Mouse (Mus musculus) ovary, postnatal 14 days (tissue): ENCODE results near the gene Ggct.

ENCODE experiments used
- DNase-seq: peaks from one replicate; pipeline ENCODE4 v3.0.0; 2022; ENCODE audit warnings: low spot score

Gene Ggct

DNA sequence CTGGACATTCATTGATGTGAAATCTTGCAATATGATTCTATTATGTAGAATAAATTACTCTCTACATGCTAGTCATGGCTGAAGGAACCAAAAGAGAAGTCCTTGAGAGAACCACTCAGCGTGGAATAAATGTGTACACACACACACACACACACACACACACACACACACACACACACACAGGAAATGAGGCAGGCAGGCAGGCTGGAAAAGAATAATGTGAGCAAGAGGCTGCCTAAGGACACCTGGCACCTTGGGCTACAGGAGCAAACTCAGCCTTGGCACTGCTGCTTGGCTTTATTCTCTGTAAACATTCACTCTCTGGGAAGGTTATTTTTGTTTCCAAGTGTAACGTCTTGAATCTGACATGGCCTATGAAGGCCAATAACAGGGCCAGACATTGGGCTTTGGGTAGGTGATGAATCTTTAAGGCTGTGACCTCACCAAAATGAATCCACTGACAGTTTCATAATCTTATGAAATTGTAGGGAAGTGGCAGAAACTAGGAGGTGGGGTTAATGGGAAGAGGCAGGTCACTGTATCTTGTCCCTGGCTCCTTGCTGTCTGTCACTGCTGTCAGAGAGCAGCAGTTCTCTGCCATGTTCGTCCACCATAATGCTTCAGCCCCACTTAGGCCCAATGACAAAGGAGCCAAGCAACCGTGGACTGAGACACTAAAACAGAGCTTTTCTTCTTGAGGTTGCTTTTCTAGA is 46.4 kb downstream of the Ggct start:
- no peak for DNase-seq

DNA sequence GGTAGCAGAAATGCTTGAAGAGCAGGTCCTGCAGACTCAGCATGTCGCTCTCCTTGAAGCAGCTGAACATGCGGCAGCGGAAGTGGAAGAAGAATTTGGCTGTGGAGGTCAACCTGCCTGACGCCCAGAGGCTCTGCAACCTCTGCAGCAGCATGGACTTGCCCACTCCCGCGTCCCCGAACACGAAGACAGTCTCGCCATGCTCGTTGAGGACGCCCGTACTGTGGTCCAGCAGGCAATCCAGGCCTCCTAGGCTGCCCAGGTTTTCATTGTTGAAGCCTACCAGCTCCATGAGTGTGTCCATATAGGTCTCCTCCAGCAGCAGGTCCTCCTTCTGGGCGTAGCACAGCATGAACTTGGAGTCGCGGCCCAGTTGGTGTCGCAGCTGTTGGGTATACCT is 48.2 kb downstream of the Ggct start:
- DNase-seq, result no peak

DNA sequence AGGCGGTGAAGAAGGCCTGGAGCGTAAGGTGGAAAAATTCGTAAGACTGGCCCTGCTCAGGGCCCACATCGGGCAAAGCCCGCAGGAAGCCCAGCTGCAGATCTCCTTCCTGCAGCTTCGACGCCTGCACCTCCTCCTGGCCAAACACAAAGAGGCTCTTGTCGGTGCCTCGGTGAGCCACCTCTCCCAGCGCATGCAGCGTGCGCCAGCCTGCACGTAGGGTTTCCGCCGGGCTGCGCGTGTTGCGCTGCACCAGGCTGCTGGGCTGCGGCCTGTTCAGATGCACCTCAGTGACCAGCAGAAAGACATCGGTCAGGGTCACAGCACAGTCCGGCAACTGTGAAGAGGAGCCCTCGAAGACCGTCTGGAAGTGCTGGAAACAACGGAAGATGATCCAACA is 49.0 kb downstream of the Ggct start:
- DNase-seq, result no peak

DNA sequence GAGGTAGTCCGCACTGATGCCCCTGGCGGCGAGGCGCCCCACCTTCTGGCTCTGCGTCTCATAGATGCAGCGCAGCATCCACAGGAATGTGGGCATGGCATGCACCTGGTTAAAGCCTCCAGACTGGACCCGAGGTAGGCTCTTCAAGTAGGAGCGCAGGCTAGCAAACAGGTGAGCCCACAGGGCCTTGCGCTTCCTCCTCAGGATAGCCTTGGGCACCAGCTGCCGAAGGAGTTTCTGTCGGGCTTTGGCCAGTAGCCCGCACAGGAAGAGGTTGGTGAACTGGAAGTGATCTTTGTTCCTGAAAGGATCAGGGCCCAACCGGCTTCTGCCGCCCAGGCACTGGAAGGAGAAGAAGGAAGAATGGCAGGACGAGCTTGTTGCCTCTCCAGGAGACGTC is 49.5 kb downstream of the Ggct start:
- no peak for DNase-seq

DNA sequence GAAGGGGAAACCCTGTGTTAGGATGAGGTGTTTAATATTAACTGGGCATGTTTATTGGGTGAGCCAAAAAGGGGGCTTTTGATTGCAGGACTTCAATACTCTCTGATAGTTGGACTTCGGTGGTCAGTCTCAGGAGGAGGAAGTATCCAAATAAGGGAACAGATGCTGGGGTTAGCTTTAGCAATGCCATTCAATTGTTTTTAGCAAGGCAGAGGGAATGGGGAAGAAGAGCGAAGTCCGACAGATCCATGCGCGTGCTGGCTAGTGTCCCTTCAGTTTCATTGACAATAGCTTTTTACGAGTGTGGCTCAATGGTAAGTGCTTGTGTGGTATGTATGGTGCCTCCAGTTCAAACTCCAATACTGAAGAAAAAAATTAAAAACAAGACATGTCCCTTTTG is 51.6 kb downstream of the Ggct start:
- no peak for DNase-seq

DNA sequence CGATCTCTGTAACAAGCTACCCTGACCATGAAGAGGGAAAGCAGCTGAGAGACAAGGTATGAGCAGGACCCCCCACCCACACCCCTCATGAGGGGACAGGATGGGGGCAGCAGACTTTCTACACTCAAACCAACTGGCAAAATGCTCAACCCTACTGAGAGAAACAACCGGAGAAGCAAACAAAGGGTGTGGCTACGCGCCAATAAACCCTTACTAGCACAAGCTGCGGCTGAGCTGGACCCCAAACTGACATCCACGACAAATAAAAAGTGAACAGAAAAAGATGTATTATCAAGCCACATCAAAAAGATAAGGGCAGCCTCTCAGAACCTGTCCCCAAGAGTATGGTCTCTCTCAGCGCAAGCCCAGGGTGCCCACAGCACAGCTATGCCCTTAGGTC is 52.6 kb downstream of the Ggct start:
- DNase-seq, result no peak

DNA sequence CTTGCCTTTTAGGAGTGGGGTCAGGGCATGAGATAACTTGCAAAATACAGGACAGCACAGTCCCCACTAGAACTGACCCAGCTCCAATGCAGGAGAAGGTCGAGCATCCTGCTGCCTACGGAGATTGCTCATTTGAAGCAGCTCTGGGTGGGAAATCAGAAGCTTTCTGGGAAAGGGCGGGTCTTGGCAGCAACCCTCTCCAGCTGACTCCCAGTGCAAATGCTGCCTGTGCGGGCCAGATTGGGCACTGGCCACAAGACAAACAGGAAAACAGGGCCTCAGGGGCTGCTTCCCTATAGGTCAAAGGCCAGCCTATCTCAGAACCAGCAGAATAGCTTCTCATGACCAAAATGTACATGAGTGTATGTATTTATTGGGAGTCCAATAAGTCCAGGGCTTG is 53.1 kb downstream of the Ggct start:
- no peak for DNase-seq

DNA sequence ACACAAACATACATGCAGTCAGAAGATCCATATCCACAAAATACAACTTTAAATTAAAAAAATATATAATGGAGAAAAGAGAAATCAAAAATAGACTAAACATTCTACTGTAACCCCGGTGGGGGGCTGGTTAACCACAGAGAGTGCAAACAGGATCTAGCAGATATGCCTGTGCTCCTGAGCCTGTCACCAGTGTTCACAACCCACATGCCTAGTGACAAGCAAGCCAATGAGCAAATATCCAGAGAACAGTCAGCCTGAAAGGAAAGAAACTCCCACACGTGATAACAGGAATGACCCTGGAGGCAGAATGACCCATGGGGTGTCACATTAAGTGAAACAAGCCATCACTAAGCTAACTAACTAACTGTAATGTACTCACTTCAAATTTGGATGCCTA is 56.3 kb downstream of the Ggct start:
- DNase-seq, result no peak

DNA sequence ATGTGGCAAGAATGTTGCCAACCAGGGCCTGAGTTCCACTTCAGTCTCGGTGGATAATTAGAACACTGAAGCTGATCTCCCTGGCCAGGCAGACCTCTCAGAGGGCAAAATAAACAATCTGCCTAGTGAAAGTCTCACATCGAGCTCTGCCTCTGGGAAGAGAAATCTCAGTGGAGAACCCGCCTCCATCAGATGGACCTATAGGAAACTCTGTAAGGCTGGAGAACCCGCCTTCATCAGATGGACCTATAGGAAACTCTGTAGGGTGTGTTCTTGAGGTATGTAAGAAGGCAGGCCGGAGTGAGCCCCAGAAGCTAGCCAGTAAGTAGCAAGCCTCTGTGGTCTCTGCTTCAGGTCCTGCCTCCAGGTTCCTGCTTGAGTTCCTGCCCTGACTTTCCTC is 57.8 kb downstream of the Ggct start:
- DNase-seq, result no peak

DNA sequence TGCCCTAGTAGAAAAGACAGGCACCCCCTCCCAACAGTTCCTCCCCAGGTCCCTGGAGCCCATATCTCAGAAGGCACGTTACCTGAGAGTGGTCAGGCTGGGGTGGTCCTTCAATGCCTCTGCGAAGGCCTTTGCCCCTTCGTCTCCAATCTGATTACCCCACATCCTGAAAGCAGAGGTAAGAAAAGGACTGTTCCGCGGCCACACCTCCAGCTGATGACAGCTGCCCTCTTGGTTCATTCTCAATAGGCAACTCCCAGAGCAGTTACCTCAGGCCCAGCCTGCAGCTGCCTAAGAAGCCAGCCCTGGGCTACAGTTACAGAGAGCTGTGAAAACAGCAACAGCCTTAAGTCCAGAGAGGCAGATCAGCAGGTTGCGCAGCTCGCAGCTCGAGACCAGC is 58.4 kb downstream of the Ggct start:
- DNase-seq, result no peak

DNA sequence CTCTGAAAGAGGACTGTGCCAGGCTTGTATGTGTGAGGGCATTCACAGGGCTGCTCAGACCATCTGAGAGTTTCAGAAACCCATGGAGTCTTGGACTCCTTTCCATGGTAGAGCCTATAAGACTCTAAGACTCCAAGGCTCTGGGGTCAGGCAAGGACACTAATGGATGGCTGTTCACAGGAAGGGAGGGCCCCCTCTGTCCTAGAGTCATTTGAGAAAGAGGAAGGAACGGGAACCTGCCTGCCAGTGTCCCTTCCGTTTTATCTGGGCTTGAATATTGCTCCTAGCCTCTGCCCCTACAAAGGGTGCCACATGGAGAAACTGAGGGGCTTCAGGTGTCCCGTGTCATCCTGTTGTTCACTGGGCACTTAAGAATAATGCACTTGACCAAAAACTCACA is 58.9 kb downstream of the Ggct start:
- no peak for DNase-seq

DNA sequence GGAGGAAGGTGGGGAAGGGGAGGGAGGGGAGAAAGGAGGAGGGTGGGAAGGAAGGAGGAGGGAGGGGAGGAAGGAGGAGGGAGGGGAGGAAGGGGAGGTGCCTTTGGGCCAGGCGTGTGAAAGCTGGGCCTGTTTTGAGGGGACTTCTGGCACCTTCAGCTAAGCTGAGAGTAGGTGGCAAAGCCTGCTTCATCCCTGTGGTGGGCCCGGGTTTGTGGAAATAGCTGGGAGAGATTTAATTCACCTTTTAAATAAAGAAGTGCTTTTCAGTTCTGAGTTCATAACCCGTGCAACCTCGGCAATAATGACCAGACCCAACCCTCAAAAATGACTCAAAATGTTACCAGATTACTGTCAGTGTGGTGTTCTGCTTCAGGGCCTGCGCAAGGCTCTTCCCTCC is 59.5 kb downstream of the Ggct start:
- DNase-seq, result no peak
